Mouse (Mus musculus) limb, embryonic 11.5 days (tissue): Measurements from ENCODE around the gene Dlgap1. TPM values are rescaled to one million over a fixed set of nuclear protein-coding genes. Genes with fewer than 3 reads are reported as not detected.

Experiments
- ATAC-seq: fragments of 200-750 bp; cut with Nextera tagmentation; 2 replicates; pipeline ENCODE4 v1.8.0; 2017; ENCODE audit warnings: low read depth; ENCODE audit not compliant: insufficient number of reproducible peaks, low FRiP score, low TSS enrichment
- DNase-seq: peaks from one replicate; pipeline ENCODE4 v3.0.0-alpha.2; 2015; ENCODE audit warnings: low spot score
- H3K27ac ChIP-seq: fragments of 300-500 bp; sonication (generic); replicated peaks from 2 replicates; pipeline ENCODE4 v1.5.1; 2014; ENCODE audit warnings: low read depth, mild to moderate bottlenecking, low read length
- H3K27me3 ChIP-seq: fragments of 300-500 bp; sonication (generic); 2 replicates; pipeline ENCODE4 v1.6.1; 2014; ENCODE audit warnings: mild to moderate bottlenecking, low read length, mixed read lengths; ENCODE audit not compliant: control insufficient read depth, insufficient read depth
- H3K36me3 ChIP-seq: fragments of 300-500 bp; sonication (generic); 2 replicates; pipeline ENCODE4 v1.6.1; 2014; ENCODE audit warnings: mild to moderate bottlenecking, low read length, moderate library complexity, mixed read lengths; ENCODE audit not compliant: control insufficient read depth, insufficient read depth
- H3K4me1 ChIP-seq: fragments of 300-500 bp; sonication (generic); 2 replicates; pipeline ENCODE4 v1.6.1; 2014; ENCODE audit warnings: low read length, mixed read lengths; ENCODE audit not compliant: control insufficient read depth, insufficient read depth
- H3K4me2 ChIP-seq: fragments of 300-500 bp; sonication (generic); 2 replicates; pipeline ENCODE4 v1.6.1; 2014; ENCODE audit warnings: low read depth, mild to moderate bottlenecking, moderate library complexity; ENCODE audit not compliant: severe bottlenecking
- H3K4me3 ChIP-seq: fragments of 300-500 bp; sonication (generic); 2 replicates; pipeline ENCODE4 v1.5.1; 2014; ENCODE audit warnings: low read depth, low read length
- H3K9ac ChIP-seq: fragments of 300-500 bp; sonication (generic); 2 replicates; pipeline ENCODE4 v1.6.1; 2014; ENCODE audit warnings: mild to moderate bottlenecking, low read length
- H3K9me3 ChIP-seq: fragments of 300-500 bp; sonication (generic); 2 replicates; pipeline ENCODE4 v1.6.1; 2016; ENCODE audit warnings: low read length; ENCODE audit not compliant: control insufficient read depth
- WGBS: fragments of 180-500 bp; shearing (Covaris S2); extraction: QIAGEN DNeasy Blood & Tissue Kit; methylation state at CpG from one replicate; pipeline ENCODE4 v1.1.7; 2014; 5-methylcytosine and 5-hydroxymethylcytosine counted together
- polyA plus RNA-seq: library from polyadenylated mRNA; unstranded; fragments of >200 nt; fragmentation: Nextera tagmentation; extraction: Ambion mirVana; gene quantifications from 2 replicates; pipeline ENCODE4 v1.2.1, GENCODE M21; 2014

Dlgap1 gene
- polyA plus RNA-seq, 1 experiment from 2014 or later = 0.65 TPM

- no peak for ATAC-seq
- Histone ChIP-seq H3K27me3 (no peaks in the 10 kb centered on the region), H3K9ac (no peak overlapping the region), H3K4me1 (peaks cover 6% of the 10 kb centered on the region; the same call in 1 of the 2 replicates), H3K9me3 (no peaks in the 10 kb centered on the region), H3K27ac (no peak overlapping the region), H3K4me2 (no peak overlapping the region), H3K36me3 (no peaks in the 10 kb centered on the region), H3K4me3 (no peak overlapping the region)
- DNase-seq = no peak
- 82% methylated on average over 3 of the region's 3 CpGs for WGBS
Measured at GRCm38 (mm10) chr17:70734728-70735127, 765.9 kb downstream of the Dlgap1 start.

DNA sequence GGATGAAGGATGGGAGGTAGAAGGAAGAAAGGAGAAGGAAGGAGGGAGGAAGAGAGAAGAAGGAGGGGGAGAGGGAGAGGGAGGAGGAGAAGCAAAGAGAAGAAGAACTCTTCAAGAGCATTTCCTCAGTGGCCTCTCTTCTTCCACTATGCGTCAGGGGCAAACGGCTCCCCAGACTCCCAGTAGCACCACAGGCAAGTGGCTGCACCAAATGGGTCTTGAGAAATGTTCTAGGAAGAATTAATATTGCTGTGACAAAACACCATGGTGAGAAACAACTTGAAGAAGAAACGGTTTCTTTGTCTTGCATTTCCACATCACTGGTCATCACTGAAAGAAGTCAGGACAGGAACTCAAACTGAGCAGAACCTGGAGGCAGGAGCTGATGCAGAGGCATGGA is 766.5 kb downstream of the Dlgap1 start:
- Histone ChIP-seq H3K27me3 (no peaks in the 10 kb centered on the region), H3K4me1 (peaks cover 6% of the 10 kb centered on the region; the same call in 1 of the 2 replicates), H3K36me3 (no peaks in the 10 kb centered on the region), H3K27ac (no peak overlapping the region), H3K9me3 (no peaks in the 10 kb centered on the region), H3K4me2 (no peak overlapping the region), H3K9ac (no peak overlapping the region), H3K4me3 (no peak overlapping the region)
- WGBS = 86% methylated on average over 3 of the region's 3 CpGs
- DNase-seq (no peak), ATAC-seq (no peak)

GRCm38 (mm10) chr17:70737424-70737823 is 768.6 kb downstream of the Dlgap1 start:
- H3K4me1 ChIP-seq = peaks cover 6% of the 10 kb centered on the region; the same call in 1 of the 2 replicates
- ATAC-seq = 0 out of 2 replicates have a peak, but pooled peaks have one; percentile 47
- H3K4me3 ChIP-seq = no peak overlapping the region
- peak; percentile 69 for DNase-seq
- WGBS = 2% methylated on average over 6 of the region's 6 CpGs
- H3K27ac ChIP-seq = no peak overlapping the region; the same call in 1 of the 2 replicates
- no peaks in the 10 kb centered on the region for H3K27me3 ChIP-seq
- H3K9ac ChIP-seq = no peak overlapping the region; the same call in 1 of the 2 replicates
- peak overlapping the region; percentile 49 for H3K4me2 ChIP-seq
- H3K36me3 ChIP-seq = no peaks in the 10 kb centered on the region
- no peaks in the 10 kb centered on the region for H3K9me3 ChIP-seq

GRCm38 (mm10) chr17:70738168-70738854 is 769.4 kb downstream of the Dlgap1 start:
- WGBS = 4% methylated on average over 17 of the region's 17 CpGs
- Histone ChIP-seq H3K9me3 (no peaks in the 10 kb centered on the region), H3K36me3 (no peaks in the 10 kb centered on the region), H3K4me2 (peak overlapping the region; percentile 49), H3K27ac (no peak overlapping the region; the same call in 1 of the 2 replicates), H3K4me1 (peaks cover 6% of the 10 kb centered on the region; the same call in 1 of the 2 replicates), H3K9ac (peak overlapping the region; percentile 23; the same call in 1 of the 2 replicates), H3K27me3 (no peaks in the 10 kb centered on the region), H3K4me3 (peak overlapping the region; percentile 25)
- DNase-seq (peak; percentile 94), ATAC-seq (peak; percentile 92)

DNA sequence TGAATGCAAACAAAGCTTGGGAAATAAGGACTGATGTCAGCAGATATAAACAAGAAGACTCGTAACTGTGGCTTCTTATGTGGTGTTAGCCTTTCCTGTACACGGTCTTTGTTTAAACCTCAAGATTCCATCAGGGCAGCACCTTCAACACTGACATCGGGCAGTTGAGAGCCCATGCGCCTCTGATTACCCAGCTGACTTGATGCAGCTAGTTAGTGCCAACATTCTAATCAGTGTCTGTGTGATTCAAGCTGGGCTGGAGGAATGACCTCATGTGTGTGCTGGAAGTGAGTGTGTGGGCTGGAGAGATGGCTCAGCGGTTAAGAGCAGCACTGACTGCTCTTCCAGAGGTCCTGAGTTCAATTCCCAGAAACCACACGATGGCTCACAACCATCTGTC is 770.5 kb downstream of the Dlgap1 start:
- H3K27ac ChIP-seq = no peak overlapping the region
- WGBS = 90% methylated on average over 6 of the region's 6 CpGs
- no peak overlapping the region for H3K4me2 ChIP-seq

GRCm38 (mm10) chr17:70741696-70742095 is 772.8 kb downstream of the Dlgap1 start:
- DNase-seq (no peak), ATAC-seq (no peak)
- WGBS = 100% methylated on average over 1 of the region's 1 CpGs
- Histone ChIP-seq H3K36me3 (no peaks in the 10 kb centered on the region), H3K9ac (no peak overlapping the region), H3K27ac (no peak overlapping the region), H3K4me2 (no peak overlapping the region), H3K9me3 (no peaks in the 10 kb centered on the region), H3K4me1 (peaks cover 6% of the 10 kb centered on the region; the same call in 1 of the 2 replicates), H3K27me3 (no peaks in the 10 kb centered on the region), H3K4me3 (no peak overlapping the region)

More for the DNA sequence above, 770.5 kb downstream of the Dlgap1 start:
- no peak overlapping the region for H3K4me3 ChIP-seq
- H3K36me3 ChIP-seq = no peaks in the 10 kb centered on the region
- H3K9me3 ChIP-seq = no peaks in the 10 kb centered on the region
- H3K4me1 ChIP-seq = peaks cover 6% of the 10 kb centered on the region; the same call in 1 of the 2 replicates
- ATAC-seq = no peak
- H3K9ac ChIP-seq = no peak overlapping the region
- DNase-seq = no peak
- H3K27me3 ChIP-seq = no peaks in the 10 kb centered on the region

- no peak overlapping the region for H3K9ac ChIP-seq
- no peak overlapping the region for H3K4me3 ChIP-seq
- ATAC-seq (no peak), DNase-seq (no peak)
- H3K27me3 ChIP-seq = no peaks in the 10 kb centered on the region
- H3K36me3 ChIP-seq = no peaks in the 10 kb centered on the region
- no peaks in the 10 kb centered on the region for H3K9me3 ChIP-seq
- 92% methylated on average over 5 of the region's 5 CpGs for WGBS
- H3K27ac ChIP-seq = no peak overlapping the region
- H3K4me2 ChIP-seq = no peak overlapping the region
- H3K4me1 ChIP-seq = peaks cover 12% of the 10 kb centered on the region
Measured at GRCm38 (mm10) chr17:70744570-70745153, 775.8 kb downstream of the Dlgap1 start.

- Histone ChIP-seq H3K4me3 (no peak overlapping the region), H3K4me2 (no peak overlapping the region), H3K27ac (no peak overlapping the region), H3K36me3 (no peaks in the 10 kb centered on the region), H3K27me3 (no peaks in the 10 kb centered on the region), H3K9me3 (no peaks in the 10 kb centered on the region), H3K9ac (no peak overlapping the region), H3K4me1 (peaks cover 12% of the 10 kb centered on the region)
- ATAC-seq = no peak
- 79% methylated on average over 6 of the region's 6 CpGs for WGBS
- DNase-seq = no peak
Measured at GRCm38 (mm10) chr17:70745385-70745784, 776.5 kb downstream of the Dlgap1 start.
